Mouse (Mus musculus) liver, embryonic 15.5 days (tissue): ENCODE results near the gene Lpp. TPM values are rescaled to one million over a fixed set of nuclear protein-coding genes. Genes with fewer than 3 reads are reported as not detected.
A peak's percentile ranks its signal among the peaks of the same experiment; 100 is the strongest.

ENCODE experiments used
- ATAC-seq: fragments of 200-750 bp; cut with Nextera tagmentation; 2 replicates; pipeline ENCODE4 v1.8.0; 2017; ENCODE audit warnings: moderate number of reproducible peaks, mild to moderate bottlenecking, moderate library complexity; ENCODE audit not compliant: insufficient read depth
- H3K27ac ChIP-seq: fragments of 300-500 bp; sonication (generic); replicated peaks from 2 replicates; pipeline ENCODE4 v1.5.1; 2015; ENCODE audit warnings: mild to moderate bottlenecking, inconsistent platforms
- H3K27me3 ChIP-seq: fragments of 300-500 bp; sonication (generic); 2 replicates; pipeline ENCODE4 v1.6.1; 2015; ENCODE audit warnings: mild to moderate bottlenecking, inconsistent platforms
- H3K36me3 ChIP-seq: fragments of 300-500 bp; sonication (generic); replicated peaks from 2 replicates; pipeline ENCODE4 v1.6.1; 2015; ENCODE audit warnings: moderate library complexity, mild to moderate bottlenecking, inconsistent platforms
- H3K4me1 ChIP-seq: fragments of 300-500 bp; sonication (generic); replicated peaks from 2 replicates; pipeline ENCODE4 v1.6.1; 2015; ENCODE audit warnings: inconsistent platforms
- H3K4me2 ChIP-seq: fragments of 300-500 bp; sonication (generic); 2 replicates; pipeline ENCODE4 v1.6.1; 2015; ENCODE audit warnings: moderate library complexity, mild to moderate bottlenecking, inconsistent platforms
- H3K4me3 ChIP-seq: fragments of 300-500 bp; sonication (generic); replicated peaks from 2 replicates; pipeline ENCODE4 v1.5.1; 2015; ENCODE audit warnings: mild to moderate bottlenecking, inconsistent platforms
- H3K9ac ChIP-seq: fragments of 300-500 bp; sonication (generic); 2 replicates; pipeline ENCODE4 v1.6.1; 2015; ENCODE audit warnings: moderate library complexity, mild to moderate bottlenecking, inconsistent platforms
- H3K9me3 ChIP-seq: fragments of 300-500 bp; sonication (generic); replicated peaks from 2 replicates; pipeline ENCODE4 v1.6.1; 2016; ENCODE audit warnings: inconsistent platforms
- WGBS: fragments of 180-500 bp; shearing (Covaris S2); methylation state at CpG from one replicate; pipeline ENCODE4 v1.1.7; 2015; ENCODE audit warnings: mixed read lengths; ENCODE audit not compliant: insufficient replicate concordance; 5-methylcytosine and 5-hydroxymethylcytosine counted together
- polyA plus RNA-seq: library from polyadenylated mRNA; unstranded; fragments of >200 nt; fragmentation: Nextera tagmentation; extraction: Ambion mirVana; gene quantifications from 2 replicates; pipeline ENCODE4 v1.2.1, GENCODE M21; 2015

The Lpp gene
- polyA plus RNA-seq, result 7.2 and 8.8 TPM in 2 replicates

- WGBS, result 3% methylated on average over 42 of the region's 42 CpGs
- H3K4me1 ChIP-seq, result peaks cover 17% of the 10 kb centered on the region; the same call in 1 of the 2 replicates
Measured at GRCm38 (mm10) chr16:24392651-24393555, at the start of gene Lpp. Gene Lpp, plus strand, starts transcription at chr16:24393507.

GRCm38 (mm10) chr16:24347582-24348411 lies 45.5 kb upstream of the Lpp start:
- no peak overlapping the region for H3K27ac ChIP-seq
- 29% methylated on average over 21 of the region's 21 CpGs for WGBS
- no peaks in the 10 kb centered on the region for H3K9me3 ChIP-seq
- H3K27me3 ChIP-seq, result no peaks in the 10 kb centered on the region
- H3K36me3 ChIP-seq, result no peaks in the 10 kb centered on the region
- H3K4me3 ChIP-seq, result no peak overlapping the region
- H3K4me2 ChIP-seq, result no peak overlapping the region
- H3K4me1 ChIP-seq, result no peaks in the 10 kb centered on the region
- no peak for ATAC-seq
- no peak overlapping the region for H3K9ac ChIP-seq

More at GRCm38 (mm10) chr16:24392651-24393555, at the start of gene Lpp:
- H3K9me3 ChIP-seq, result no peaks in the 10 kb centered on the region
- peak within 1 kb of the TSS; percentile 58 for H3K9ac ChIP-seq
- peak within 1 kb of the TSS; percentile 89 for H3K27ac ChIP-seq
- peak; percentile 76 for ATAC-seq
- H3K36me3 ChIP-seq, result no peaks in the 10 kb centered on the region
- H3K4me2 ChIP-seq, result peak within 1 kb of the TSS; percentile 67
- peak within 1 kb of the TSS; percentile 65 for H3K4me3 ChIP-seq
- peaks cover 36% of the 10 kb centered on the region for H3K27me3 ChIP-seq

GRCm38 (mm10) chr16:24350306-24350705 lies 43.0 kb upstream of the Lpp start:
- no peak for ATAC-seq
- Histone ChIP-seq H3K4me1 (0 out of 2 replicates have a peak, but pooled peaks cover 4% of the 10 kb centered on the region), H3K9ac (no peak overlapping the region), H3K4me2 (no peak overlapping the region), H3K36me3 (no peaks in the 10 kb centered on the region), H3K27ac (no peak overlapping the region), H3K27me3 (no peaks in the 10 kb centered on the region), H3K4me3 (no peak overlapping the region), H3K9me3 (no peaks in the 10 kb centered on the region)
- 62% methylated on average over 6 of the region's 6 CpGs for WGBS

GRCm38 (mm10) chr16:24350751-24351150 lies 42.6 kb upstream of the Lpp start:
- H3K4me3 ChIP-seq, result no peak overlapping the region
- no peak overlapping the region for H3K4me2 ChIP-seq
- no peaks in the 10 kb centered on the region for H3K9me3 ChIP-seq
- no peak for ATAC-seq
- H3K27ac ChIP-seq, result no peak overlapping the region
- H3K27me3 ChIP-seq, result no peaks in the 10 kb centered on the region
- H3K36me3 ChIP-seq, result no peaks in the 10 kb centered on the region
- no peak overlapping the region for H3K9ac ChIP-seq
- 49% methylated on average over 6 of the region's 6 CpGs for WGBS
- 0 out of 2 replicates have a peak, but pooled peaks cover 4% of the 10 kb centered on the region for H3K4me1 ChIP-seq

GRCm38 (mm10) chr16:24351811-24352210 lies 41.5 kb upstream of the Lpp start:
- Histone ChIP-seq H3K4me3 (no peak overlapping the region), H3K27me3 (no peaks in the 10 kb centered on the region), H3K9ac (no peak overlapping the region), H3K4me1 (0 out of 2 replicates have a peak, but pooled peaks cover 4% of the 10 kb centered on the region), H3K36me3 (no peaks in the 10 kb centered on the region), H3K27ac (no peak overlapping the region), H3K9me3 (no peaks in the 10 kb centered on the region), H3K4me2 (no peak overlapping the region)
- WGBS, result 68% methylated on average over 1 of the region's 1 CpGs
- ATAC-seq, result no peak

GRCm38 (mm10) chr16:24353816-24354215 lies 39.5 kb upstream of the Lpp start:
- no peak overlapping the region for H3K9ac ChIP-seq
- H3K27me3 ChIP-seq, result no peaks in the 10 kb centered on the region
- no peaks in the 10 kb centered on the region for H3K36me3 ChIP-seq
- 0 out of 2 replicates have a peak, but pooled peaks cover 4% of the 10 kb centered on the region for H3K4me1 ChIP-seq
- no peak overlapping the region for H3K27ac ChIP-seq
- ATAC-seq, result no peak
- no peak overlapping the region for H3K4me3 ChIP-seq
- H3K9me3 ChIP-seq, result no peaks in the 10 kb centered on the region
- H3K4me2 ChIP-seq, result no peak overlapping the region
- 33% methylated on average over 3 of the region's 3 CpGs for WGBS

- WGBS, result 45% methylated on average over 1 of the region's 1 CpGs
- no peaks in the 10 kb centered on the region for H3K36me3 ChIP-seq
- H3K9ac ChIP-seq, result no peak overlapping the region
- no peak for ATAC-seq
- no peak overlapping the region for H3K27ac ChIP-seq
- H3K4me2 ChIP-seq, result no peak overlapping the region
- H3K9me3 ChIP-seq, result no peaks in the 10 kb centered on the region
- no peak overlapping the region for H3K4me3 ChIP-seq
- H3K4me1 ChIP-seq, result no peaks in the 10 kb centered on the region
- no peaks in the 10 kb centered on the region for H3K27me3 ChIP-seq
Measured at GRCm38 (mm10) chr16:24361667-24362066, 31.6 kb upstream of the Lpp start.

GRCm38 (mm10) chr16:24364030-24364687 lies 29.1 kb upstream of the Lpp start:
- H3K36me3 ChIP-seq, result no peaks in the 10 kb centered on the region
- no peak overlapping the region for H3K4me3 ChIP-seq
- no peaks in the 10 kb centered on the region for H3K9me3 ChIP-seq
- no peaks in the 10 kb centered on the region for H3K4me1 ChIP-seq
- no peak overlapping the region for H3K4me2 ChIP-seq
- no peak for ATAC-seq
- WGBS, result 46% methylated on average over 7 of the region's 7 CpGs
- H3K27me3 ChIP-seq, result no peaks in the 10 kb centered on the region
- no peak overlapping the region for H3K27ac ChIP-seq
- H3K9ac ChIP-seq, result no peak overlapping the region

- no peaks in the 10 kb centered on the region for H3K9me3 ChIP-seq
- 54% methylated on average over 4 of the region's 4 CpGs for WGBS
- no peaks in the 10 kb centered on the region for H3K27me3 ChIP-seq
- no peak overlapping the region for H3K27ac ChIP-seq
- no peak overlapping the region for H3K4me3 ChIP-seq
- ATAC-seq, result no peak
- H3K4me1 ChIP-seq, result no peaks in the 10 kb centered on the region
- no peaks in the 10 kb centered on the region for H3K36me3 ChIP-seq
- no peak overlapping the region for H3K9ac ChIP-seq
- no peak overlapping the region for H3K4me2 ChIP-seq
Measured at GRCm38 (mm10) chr16:24365900-24366299, 27.4 kb upstream of the Lpp start.

GRCm38 (mm10) chr16:24367071-24367470 lies 26.2 kb upstream of the Lpp start:
- no peak overlapping the region for H3K27ac ChIP-seq
- no peaks in the 10 kb centered on the region for H3K9me3 ChIP-seq
- no peak overlapping the region for H3K9ac ChIP-seq
- H3K4me3 ChIP-seq, result no peak overlapping the region
- no peak overlapping the region for H3K4me2 ChIP-seq
- ATAC-seq, result no peak
- H3K4me1 ChIP-seq, result no peaks in the 10 kb centered on the region
- no peaks in the 10 kb centered on the region for H3K27me3 ChIP-seq
- 56% methylated on average over 6 of the region's 6 CpGs for WGBS
- no peaks in the 10 kb centered on the region for H3K36me3 ChIP-seq
